Mouse (Mus musculus) thymus, postnatal 14 days (tissue): ENCODE data around the gene Bend5.

Experiments
- DNase-seq: peaks from one replicate; pipeline ENCODE4 v3.0.0; 2021

Bend5 gene

DNA sequence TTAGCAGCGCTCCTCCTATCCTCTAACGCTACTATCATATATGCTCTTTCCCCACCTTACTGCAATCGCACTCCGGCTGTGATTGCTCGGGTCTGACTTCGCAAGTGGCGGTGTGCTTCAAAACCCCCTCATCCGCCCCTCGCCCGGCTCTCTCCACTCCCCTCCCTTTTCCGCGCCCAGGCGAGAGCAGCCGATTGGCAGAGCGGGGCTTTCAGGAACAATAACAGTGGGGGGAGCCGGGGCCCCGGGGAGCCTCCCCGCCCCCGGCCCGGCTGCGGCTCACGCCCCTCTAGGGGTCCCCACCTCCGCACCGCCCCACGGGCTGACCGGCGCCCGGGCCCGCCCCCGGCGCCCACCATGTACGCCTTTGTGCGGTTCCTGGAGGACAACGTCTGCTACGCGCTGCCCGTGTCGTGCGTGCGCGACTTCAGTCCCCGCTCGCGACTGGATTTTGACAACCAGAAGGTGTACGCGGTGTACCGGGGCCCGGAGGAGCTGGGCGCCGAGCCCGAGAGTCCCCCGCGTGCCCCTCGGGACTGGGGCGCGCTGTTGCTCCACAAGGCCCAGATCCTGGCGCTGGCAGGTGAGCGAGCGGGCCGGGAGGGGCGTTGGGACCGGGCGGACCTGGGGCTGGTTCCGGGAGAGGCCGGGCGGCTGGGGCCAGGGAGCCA, at the start of gene Bend5:
Gene Bend5, plus strand, starts transcription at position 189 of the 671 bp plus-strand sequence.
- peak; percentile 93 for DNase-seq

DNA sequence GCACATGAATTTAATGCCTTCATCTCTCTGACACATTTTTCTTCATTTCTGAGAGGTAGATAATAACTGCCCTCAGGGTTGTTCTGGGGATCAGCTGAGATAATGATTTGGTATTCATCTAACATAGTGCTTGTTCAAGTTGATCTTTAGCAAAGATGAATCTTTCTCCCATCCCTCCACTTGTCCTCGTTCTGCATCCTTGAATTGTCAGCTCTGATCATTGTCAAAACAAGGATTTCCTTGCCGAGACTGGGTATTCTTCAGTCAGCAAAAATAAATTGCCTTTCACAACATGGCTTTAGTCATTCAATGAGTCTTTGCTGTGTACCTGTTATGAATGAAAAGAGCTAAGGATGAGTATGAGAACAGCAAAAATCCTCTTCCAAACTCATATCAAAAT, 47.0 kb upstream of the Bend5 start:
- no peak for DNase-seq

DNA sequence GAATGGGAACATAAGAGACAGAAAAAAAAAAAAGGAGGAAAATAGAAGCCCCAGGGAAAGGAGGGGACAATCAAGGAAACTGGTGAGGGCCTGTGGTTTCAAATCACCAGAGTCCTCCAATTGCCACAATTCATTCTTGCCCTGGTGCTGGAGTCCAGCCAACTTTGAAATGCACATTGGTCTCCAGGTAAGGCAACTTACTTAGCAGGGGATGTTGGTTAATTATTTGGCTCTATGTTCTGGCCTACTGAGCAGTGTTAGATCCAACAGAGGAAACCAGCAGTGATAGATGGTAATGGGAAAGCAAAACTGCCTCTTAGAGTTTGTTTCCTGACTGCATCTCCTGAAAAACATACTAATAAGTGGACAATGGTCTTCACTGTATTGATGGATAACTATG, 37.6 kb upstream of the Bend5 start:
- no peak for DNase-seq

DNA sequence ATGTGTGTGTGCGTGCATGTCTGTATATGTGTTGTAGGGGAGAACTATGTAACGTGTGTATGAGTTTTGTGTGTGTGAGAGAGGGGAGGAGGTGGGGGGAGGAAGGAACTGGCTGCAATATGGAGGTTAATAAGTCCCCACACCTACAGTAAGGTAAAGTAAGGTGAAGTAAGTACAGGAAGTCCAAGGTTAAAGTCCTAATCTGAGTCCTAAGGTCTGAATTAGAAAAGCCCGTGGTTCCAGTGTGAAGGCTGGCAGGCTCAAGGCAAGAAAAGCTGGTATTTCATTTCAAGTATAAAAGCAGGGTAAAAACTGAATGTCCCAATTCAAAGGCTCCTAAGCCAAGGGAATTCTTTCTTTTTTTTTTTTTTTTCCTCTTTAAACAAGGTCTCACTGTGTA, 36.7 kb upstream of the Bend5 start:
- no peak for DNase-seq

DNA sequence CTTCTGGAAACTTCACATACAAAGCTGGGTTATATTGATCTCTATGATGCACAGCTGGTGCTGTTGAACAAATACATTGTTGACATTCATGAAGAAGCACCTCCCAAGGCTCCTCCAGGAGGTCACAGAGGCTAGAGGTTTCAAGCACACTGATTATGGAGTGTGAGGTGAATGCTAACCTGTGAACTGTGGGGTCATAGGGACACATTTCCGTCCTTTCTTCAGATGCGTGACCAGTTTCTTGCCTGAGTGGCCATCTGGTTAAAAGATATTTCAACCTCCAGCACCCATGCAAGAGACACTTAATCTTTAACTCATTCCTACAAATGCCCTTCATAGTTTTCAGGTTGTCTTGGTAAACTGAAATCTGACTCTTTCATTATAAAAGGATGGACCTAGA, 31.7 kb upstream of the Bend5 start:
- DNase-seq, result no peak

DNA sequence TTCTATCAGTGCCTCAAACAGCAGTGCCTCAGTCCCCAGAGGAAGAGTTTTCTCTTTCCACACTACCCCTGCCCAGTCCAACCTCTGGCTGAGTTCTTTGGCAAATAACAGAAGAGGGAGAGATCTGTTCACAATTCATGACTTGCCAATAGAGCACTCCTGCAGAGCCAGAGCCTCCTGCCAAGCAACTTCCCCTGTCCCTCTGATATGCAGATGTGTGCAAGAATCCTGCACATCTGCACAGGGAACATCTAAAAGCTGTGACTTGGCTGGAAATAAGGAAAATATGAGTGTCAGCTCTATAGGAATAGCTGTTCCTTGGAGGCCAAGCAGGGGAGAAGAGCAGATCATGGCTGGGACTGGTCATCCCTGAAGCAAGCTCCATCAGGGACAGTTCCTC, 24.1 kb upstream of the Bend5 start:
- DNase-seq, result no peak

DNA sequence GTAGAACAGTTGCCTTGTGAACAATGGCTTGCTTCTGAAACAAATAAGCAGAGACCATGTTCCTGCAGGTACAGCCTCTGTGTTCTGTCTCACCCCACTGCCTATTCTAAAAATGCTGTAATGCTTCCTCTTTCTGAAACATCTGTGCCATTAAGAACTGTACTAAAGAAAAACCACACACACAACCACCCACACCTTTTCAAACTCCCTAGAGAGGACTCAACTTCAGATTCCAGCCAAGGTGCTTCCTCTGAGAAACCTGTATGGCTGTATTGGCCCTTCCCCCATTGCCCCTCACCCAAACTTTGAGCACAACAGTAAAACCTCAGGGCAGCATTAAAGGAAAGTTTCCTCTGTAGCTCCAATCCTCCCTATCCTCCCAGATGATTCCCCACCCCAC, 15.0 kb upstream of the Bend5 start:
- DNase-seq, result no peak

DNA sequence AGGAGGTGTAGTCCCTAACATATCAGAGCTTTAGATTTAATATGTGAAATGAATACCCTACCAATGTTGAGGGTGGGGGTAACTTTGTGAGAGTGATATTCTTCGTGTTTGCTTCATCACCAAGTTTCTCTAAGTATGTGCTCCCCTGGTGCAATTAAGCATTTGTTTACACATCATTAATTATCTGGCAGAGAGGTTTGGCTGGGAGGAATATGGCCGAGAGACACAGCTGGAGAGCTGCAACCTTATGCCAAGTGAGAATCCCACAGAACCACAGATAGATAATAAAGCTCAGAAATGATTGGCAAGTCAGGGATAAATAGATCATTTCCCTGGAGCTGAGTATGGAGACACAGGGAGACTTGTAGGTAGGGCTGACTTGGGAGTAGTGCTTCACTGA, 14.1 kb upstream of the Bend5 start:
- DNase-seq, result no peak

DNA sequence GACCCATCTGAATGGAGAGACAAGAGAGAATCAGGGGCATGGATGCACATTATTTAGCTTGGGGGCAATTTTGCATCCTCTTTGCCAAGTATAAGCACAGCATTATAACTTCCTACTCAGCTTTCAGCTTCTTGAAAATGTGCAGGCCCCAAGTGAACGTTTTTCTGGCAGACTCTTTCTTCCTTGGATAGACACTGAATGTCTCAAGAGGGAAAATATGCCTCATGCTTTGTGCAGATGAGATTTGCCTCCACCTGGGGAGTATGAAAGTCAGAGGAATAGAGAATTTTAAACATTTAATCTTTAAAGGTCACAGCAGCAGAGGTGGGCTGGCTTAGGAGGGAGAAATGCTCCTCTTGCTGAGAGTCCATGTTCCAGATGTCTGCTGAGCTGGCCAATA, 11.6 kb upstream of the Bend5 start:
- no peak for DNase-seq

DNA sequence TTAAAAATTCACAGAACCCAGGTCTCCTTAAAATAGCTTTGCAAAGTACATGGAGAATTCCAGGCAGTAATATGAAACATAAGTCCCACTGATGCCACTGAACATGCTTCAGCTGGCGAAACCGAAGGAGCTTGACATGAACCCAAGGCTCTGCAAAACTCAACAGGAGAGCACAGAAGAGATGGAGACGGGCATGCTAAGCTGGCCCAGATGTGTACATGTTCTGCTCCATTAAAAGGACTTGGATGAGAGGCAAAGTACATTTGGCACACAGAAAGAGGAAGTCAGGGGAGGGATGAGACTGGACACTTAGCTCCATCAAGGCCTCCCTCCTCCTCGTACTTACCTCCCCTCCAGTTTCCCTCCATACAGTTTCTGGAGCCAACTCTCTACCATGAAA, 4.1 kb upstream of the Bend5 start:
- no peak for DNase-seq

DNA sequence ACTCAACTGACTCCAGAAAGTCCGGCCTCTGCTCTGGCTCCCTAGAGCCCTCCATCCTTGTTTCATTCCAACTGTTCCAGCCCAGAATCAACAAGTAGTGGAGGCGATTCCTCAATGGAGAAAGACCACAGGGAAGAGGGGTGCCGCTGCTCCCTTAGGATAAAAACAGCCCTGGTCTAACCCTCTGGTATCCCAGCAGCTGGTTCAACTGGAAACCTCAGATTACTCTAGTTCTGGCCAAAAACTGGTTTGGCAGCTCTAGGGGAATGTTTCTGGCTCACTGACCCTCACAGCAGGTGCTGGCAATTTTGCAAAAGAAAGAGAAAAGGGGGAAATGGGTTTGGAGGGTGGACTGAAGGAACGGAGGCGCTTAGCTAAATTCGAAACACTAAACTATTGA, 407 bp upstream of the Bend5 start:
- no peak for DNase-seq

DNA sequence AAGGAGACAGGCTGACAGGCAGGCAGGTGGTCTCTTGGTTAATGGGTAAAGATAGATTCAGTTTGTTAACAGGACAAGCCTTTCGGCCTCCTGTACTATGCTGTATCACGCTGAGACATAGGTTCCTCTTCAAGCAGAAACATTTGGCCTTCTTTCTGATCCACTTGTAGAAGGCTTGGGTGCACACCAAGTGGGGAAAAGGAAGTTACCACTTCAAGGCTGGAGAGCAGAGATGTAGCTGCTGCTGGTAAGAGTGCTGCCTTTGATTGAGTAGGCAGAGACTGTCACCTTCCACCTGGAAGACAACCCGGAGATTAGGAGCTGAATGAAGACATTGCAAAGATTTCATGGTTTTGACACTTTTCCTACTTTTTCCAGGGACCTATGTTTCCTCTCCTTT, 1.3 kb downstream of the Bend5 start:
- DNase-seq, result no peak

DNA sequence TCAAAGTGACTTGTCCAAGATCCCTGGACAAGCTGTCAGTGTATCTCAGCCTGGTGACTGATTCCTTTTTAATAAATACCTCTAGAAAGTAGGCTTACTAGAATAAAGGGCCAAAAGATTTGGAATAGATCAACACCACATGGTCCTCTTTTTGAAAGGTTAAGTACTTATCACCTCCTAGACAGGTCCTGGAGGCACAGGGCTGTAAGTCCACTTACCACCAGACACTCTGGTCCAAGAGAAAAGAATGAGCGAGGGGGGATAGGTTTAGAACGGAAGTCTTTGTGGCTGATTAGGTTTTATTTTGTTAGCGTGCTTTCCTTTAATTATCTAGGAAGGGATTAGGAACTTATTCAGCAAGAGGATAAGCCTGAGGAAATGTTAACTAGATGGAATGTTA, 1.7 kb downstream of the Bend5 start:
- DNase-seq, result no peak

DNA sequence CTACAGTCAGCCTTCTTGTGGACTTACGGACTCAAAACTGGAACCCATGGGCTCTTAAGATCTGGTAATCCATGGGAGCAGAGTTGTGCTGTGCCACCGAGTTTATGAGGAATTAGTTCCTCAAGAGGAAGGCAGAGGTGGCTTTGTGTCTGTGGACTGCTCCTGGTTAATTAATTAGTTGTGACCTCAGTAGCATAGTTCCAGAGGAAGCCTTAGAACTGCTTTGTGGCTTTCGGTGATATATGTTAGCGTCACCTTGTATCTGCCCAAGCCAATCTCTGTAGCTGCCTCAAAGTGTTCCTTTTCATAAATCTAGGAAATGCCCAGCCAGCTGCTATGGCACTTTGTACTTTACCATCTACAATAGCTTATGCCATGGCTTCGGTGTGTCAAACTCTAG, 2.9 kb downstream of the Bend5 start:
- DNase-seq, result no peak

DNA sequence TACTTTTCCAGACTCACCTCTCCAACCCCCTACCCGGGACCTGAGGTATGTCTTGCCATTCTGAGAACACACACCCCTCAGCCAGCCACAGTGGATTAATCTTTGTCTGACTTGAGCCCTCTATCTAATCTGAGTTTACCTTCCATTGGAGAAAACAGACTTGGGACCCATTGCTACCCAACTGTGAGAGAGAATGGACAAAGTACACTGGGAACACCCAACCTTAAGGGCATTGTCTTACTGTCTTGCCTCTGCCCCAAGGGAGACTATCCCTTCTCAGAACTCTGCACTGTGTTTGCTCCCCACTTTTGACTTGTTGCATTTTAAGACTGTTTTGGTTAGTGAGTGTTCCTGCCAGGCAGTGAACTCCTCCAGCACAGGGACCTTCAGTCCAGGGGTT, 4.7 kb downstream of the Bend5 start:
- no peak for DNase-seq

DNA sequence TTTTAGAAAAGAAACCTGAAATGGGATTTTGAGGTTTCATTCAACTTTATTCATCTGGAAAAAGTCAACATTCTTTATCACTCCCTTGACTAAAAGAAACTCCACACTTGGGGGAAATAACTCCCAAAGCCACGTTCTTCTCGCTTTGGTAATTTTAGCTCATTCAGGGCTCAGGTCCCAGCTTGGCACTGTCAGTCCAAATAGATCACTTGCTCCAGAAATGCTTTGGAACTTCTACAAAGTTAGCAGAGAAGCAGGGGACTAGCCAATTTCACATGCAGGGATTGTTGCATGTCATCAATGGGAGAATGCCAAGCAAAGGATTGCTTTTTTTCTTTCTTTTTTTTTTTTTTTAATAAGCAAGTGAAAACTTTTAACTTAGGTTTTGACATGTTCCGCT, 5.2 kb downstream of the Bend5 start:
- DNase-seq, result no peak

DNA sequence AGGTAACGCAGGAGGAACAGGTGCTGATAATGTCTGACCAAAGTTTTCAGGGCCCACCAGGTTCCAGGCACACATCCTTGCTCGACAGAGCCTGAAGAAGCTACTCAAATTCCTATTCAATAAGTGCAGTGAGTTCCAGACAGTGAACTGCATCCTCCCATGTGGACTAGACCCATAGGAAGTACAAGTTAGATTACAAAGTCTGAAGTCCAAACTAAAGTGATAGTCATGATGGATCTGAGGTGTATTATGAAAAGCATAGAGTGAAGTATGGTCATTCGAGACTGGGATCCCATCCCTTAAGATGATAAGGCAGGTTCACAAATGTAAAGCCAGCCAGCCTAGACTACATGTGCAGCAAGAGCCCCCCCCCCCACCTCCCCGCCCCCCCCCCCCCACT, 6.1 kb downstream of the Bend5 start:
- no peak for DNase-seq

DNA sequence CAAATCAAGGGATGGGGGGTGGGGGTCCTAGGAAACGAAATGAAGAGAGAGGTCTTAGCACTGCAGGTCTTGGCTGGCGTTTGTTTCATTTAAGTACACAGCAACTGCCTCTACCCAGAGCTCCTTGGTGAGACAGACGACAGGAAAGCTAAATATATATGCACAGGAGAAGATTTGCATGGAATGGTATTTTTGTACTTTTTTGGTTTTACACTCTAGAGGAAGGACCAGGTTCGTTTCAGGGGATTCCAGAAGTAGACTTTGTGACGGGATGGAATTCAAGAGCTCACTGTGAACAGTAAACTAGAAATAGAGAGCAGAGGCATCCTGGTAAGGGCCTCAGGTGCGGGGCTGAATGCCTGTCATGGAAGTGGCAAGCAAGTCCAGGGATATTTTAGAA, 7.0 kb downstream of the Bend5 start:
- DNase-seq, result no peak

DNA sequence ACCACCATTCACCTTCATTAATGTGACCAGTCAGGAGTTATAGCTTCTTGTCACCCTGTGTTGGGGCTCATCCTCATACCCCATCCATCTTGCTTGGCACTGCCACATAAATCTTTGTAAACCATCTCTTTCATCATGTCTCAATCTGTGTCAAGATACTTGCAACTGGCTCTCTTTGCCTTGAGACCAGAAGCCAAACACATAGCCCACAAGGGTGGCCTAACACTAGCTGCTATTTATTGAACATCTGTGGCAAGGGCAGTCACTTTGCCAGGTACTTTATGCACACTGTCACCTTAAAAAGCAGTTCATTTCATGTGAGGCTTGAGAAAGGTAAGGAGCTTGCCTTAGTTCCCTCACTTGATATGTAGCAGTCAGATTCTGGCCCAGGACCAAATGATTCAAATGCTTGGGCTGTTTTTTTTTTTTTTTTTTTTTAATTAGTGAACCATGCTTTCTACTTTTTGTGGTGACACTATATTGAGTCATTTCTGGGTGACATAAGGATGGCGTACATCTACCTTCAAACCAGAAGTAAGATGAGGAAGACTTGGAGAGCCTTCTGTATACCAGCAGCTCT, 9.7 kb downstream of the Bend5 start:
- no peak for DNase-seq

DNA sequence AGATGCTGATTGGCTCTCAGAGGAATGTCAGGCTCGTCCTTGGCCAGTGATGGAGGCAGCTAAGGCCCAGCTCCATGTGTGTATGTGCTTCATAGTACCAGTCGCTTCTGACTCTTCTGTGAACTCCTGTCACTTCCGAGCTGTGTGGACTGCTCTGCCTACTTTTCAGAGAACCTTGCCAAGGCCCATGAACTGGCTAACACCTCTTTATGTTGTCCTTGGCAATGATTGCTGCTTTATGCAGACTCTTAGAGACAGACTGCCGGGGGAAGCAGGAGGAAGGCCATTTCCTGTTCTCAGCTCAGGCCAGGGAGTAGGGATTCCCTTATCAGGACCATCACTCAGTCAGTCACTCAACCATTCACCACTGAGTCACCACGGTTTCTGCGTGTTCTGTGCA, 10.4 kb downstream of the Bend5 start:
- DNase-seq, result no peak

DNA sequence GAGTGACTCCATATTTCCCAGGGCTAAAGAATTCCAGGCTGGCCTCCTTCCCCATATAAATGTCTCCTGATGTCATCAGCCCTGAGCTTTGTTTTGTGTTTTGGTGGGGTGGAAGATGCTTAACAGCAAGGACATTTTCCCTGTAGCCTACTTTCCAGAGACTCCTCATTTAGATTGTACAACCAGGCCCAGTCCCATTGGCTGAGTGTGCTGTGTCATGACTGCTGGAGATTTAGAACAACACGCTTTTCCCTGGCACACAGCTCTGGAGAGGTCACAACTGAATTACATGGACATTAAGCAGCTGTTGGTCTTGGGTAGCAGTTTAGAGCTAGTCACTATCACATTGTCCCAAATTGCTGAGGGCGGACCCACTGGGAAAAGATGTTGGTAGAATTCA, 16.4 kb downstream of the Bend5 start:
- DNase-seq, result no peak

DNA sequence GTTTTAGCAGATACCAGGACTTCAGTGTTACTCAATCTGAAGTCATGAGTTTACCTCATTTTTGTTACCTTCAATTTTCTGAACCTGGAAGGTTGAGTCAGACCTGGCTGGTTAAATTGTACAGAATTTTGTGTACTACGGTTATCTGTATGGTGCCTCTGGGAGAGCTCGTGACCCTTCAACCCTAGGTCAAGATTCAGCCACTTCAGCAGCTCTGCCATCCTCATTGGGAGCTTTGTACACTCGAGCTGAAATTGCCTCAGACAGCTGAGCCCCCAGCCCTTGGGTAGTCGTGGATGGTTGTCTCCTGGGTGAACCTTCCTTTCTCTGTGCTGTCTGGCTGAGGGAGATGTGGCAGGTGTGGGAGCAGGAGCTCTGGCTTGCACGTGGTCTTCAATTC, 17.2 kb downstream of the Bend5 start:
- DNase-seq, result no peak

DNA sequence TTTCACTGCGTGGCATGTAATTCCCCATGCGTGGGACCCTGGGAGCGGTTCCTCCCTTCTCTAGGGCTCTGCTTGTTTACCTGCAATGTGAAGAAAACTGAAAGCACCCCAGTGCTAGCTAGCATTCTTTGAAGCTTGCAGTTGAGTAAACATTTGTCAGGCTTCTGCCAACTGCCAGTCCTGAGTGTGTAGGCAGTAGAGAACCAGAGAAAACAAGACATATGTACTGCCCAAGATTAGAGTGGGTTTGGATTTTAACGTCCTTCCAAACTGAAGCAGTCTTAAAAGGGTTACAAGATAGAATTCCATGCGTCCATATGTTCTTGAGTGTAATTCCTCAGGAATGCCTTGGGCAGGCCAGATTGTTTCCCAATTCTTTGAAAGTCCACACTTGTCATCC, 17.6 kb downstream of the Bend5 start:
- DNase-seq, result no peak

DNA sequence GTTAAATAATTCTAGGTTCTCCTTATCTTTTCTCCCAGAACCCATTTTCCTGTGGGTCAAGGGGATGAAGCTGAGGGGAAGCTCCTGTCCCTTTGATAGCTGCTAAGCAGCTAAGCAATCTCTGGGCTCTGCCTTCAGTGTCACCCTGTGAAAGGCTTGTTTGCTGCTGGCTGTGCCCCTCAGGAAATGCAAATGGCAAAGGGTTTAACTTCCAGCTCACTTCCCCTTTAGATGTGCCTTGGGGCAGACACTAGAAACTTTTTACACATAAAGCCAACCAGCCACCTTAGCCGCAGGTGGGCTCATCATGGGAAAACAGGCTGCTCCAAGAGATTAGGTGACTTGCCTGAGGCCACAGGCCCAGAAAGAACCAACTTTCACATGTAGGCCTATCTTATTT, 26.9 kb downstream of the Bend5 start:
- DNase-seq, result no peak

DNA sequence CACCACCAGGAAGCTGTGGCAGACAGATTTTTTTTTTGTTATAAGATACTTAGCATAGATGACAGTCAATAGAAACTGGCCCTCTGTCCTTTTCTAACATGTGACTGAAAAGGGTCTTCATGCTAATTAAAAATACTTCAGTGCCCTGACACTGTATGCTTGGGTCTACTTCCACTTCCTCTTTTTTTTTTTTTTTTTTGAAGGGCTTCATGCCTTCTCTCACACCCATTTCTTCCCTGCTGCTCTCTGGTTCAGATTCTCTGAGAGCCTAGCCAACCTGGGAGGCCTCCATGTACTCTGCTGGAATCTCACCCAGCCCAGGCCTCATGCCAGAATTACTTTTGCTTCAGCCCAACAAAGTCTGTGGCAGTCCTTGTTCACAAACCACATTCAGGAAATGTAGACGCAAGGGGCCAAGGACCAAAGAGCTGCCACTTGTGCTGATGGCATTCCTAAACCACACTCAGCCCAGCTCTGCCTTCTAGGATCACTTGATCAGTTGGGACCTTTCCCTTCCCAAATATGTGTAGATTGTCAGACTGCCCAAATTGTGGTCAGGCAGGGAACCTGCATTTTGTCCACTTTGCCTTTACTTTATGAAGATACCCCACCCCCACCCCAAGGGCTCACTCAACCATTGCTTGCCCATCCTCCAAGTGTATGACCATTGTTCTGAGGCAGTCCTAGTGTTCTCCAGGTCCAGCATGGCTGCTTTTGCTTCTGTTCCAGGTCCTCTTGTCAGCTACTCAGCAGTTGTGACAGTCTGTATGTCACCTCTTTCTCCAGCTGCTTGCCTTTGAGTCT, 27.8 kb downstream of the Bend5 start:
- no peak for DNase-seq
